Mouse (Mus musculus): ENCODE data around the gene Fam243.

Fam243 gene

DNA sequence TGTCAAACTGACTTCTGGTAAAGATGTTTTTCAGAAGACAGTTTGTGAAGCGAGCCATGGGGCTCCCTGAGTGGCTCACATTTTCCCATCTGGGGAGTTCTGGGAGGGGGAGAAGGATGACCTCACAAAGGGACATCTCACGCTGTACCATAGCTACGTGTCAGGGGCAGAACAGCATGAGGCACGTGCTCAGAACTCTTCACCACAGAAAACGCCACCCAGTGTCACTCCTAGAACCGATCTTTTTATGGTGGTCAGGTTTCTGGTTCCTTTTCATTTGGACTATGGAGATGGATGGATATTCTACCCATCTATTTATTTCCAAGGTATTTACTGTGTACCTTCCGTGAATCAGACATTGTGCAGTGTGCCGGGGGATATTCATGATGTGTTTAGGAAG lies at the start of gene Fam243:
TSS of gene Fam243 (minus strand) at position 101 of the 400 bp plus-strand sequence.
- no peak for DNase-seq (ENCODE audit: low spot score in 2 of 2)

DNA sequence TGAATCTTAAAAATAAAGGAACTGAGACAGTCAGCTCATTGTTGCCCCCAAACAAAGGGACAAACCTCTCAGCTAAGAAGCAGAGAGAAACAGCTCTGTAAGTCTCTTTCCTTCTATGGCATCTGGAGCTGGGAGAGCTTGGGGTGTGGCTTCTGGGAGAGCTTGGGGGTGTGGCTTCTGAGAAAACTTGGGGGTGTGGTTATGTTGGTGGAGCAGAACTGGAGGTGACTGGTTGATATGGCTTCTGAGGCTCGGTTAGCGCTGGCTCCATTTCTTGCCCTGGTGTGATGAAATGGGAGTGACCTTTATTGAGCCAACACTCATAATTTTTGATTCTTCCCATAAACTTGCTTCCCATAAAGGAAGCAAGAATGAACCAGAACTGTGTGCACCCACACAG lies 48.0 kb upstream of the Fam243 start:
- no peak for DNase-seq (ENCODE audit: low spot score in 2 of 2)

DNA sequence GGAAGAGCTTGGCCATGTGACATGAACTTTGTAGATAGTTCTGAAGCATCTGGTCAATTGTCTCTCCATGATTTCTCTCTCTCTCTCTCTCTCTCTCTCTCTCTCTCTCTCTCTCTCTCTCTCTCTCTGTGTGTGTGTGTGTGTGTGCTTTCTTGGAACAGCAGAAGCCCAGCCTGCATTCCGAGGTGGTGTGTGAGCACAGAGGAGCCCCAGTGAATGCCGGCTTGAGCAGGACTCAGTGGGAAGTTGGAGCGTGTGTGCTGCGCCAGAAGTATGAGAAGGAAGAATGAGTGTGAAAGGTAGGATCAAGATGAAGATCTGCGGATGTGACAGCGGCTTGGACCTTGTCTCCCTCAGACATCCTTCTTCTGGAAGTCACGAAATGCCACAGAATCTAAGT lies 44.2 kb upstream of the Fam243 start:
- no peak for DNase-seq (ENCODE audit: low spot score in 2 of 2)

DNA sequence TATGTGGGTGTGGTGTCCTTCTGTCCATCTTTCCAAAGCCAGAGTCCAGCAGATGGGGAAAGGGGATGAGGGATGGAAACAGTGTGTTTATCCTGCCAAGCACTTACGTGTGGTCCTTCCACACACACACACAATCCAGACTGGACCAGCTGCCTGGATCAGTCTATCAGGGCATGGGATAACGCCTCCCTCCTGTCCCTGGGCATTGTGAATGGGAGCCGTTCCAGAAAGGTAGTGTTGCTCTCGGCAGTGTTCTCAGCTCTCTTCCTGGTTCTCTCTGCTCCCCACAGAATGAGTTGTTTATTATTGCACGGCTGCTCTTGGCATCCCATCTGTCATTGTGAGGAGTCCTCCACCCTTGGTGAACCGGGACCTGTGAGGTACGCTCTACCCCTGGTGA lies 39.5 kb upstream of the Fam243 start:
- no peak for DNase-seq (ENCODE audit: low spot score in 2 of 2)

DNA sequence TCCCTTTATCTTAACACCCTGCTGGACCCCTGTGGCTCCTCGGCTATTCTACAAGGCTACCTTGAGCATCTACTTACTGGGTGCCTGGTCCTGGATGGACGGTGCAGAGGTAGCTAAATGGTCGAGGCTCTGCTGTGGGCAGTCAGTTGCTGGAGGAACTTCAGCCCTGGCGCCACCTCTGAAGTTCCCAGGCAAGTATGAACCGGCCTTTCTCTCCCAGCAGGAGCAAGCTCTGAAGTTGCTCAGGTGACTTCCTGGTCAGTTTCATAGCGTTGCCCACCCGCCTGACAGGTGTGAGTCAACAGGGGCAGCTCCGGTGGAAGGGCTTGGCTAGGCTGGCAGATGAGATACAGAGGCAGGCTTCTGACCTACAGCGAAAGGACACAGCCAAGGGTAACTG lies 38.0 kb upstream of the Fam243 start, which contains the start of gene Kcne1:
TSS of gene Kcne1 (minus strand) at position 240 of the 400 bp plus-strand sequence.
- no peak for DNase-seq (ENCODE audit: low spot score in 2 of 2)

DNA sequence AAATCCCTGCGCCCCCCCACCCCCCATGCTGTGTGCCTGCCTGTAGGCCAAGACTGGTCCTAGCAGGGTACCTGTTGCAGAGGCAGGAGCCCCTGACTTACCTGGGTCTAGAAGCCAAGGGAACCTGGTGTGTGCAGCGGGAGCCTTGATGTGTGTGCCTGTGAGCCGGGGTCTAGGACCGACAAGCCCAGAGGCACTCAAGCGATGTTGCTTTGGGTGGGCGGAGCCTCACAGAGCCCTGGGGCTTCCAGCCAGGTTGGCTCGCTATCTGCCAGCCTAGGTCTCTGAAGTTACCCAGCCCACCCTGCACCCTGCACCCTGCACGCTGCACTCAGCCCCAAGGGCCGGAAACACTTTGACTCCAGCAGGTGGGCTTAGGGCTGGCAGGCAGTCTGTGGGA lies 37.5 kb upstream of the Fam243 start:
- DNase-seq (ENCODE audit: low spot score in 2 of 2) = no peak

DNA sequence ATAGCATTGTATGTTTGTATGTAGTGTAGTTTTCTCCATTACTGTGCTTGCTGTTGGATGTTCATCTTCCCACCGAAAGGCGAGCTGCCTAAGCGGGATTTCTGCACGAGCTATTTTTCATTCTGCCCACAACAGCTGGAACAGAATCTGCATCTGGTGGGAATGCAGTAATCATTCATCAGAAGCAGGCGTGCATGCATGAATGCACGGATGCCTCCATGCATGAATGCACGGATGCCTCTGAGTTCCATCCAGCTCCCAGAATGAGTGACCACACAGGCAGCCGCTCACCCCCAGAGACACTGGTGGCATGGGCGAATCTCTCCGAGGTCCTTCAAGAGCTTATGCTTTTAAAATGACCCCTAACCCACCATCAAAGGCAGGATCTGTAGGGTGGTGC lies 36.3 kb upstream of the Fam243 start:
- no peak for DNase-seq (ENCODE audit: low spot score in 2 of 2)

DNA sequence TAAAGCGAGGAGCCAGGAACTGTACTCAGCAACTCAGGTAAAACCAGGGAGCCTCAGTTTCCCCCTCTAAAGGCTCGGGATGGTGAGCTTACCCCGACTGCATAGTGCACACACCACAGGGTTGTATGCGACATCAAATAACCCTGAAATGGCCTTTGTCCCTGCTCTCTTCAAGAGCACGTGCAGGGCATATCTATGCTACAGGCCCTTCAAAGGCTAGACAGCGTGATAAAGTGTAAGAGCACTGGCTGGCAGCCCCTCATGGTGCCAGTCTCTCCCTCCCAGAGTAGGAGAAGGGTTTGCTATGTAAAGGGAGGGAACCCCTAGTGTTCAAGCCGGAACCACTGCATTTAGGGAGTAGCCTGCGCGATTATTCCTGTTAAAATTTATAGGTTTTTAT lies 35.8 kb upstream of the Fam243 start:
- no peak for DNase-seq (ENCODE audit: low spot score in 2 of 2)

DNA sequence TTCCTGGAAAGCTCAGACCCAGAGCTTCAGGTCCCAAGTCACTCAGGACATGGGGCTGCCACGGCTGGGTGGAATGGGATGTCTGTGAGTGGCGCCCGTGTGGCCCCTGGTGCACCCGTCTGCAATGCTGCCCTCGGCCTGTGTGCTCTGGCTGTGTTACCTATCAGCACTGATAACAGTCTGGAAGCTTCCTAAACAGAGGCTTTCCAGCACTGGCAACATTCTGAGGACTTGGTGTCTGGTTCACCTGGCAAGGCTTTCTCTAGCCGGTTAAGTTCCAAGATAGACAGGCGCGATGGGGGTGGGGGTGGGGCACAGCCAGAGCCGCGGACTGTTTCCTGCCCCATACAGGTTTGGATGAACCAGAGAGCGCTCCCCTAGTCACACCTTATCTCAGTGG lies 34.7 kb upstream of the Fam243 start:
- no peak for DNase-seq (ENCODE audit: low spot score in 2 of 2)

DNA sequence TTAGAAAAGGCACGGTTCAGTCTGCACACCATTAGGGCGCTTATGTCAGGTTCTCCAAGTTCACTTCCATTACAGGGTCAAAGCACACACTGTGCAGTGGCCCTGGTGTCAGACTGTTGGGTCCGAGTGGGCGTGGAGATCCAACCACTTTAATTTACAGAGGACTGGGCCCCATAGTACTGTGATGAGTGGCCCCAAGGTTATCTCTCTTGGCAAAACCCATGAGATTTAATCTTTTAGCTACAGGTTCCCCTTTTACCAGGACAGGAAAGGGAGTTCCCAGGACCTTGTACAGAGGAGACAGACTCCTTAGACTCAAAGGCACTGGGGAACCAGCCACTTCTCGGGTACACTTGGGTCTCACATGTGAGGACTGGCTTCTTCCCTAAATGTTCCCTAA lies 34.1 kb upstream of the Fam243 start:
- no peak for DNase-seq (ENCODE audit: low spot score in 2 of 2)

DNA sequence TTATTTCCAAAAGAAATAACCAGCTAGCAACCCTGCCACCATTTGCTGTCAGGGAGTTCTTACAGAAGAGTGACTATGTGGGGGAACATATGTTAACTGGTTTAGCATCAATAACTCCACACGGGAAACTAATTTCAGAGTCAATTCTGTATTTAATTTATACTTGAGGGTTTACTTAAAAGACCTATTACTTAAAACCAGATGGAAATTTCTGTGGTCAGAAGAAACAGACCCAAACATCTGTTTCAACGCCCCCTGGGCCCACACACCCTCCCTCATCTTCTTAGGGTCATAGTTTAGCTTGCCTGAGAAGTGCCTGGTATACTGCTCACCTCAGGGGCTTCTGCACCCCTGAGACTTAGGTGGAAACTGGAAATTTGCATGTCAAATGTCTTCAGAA lies 32.7 kb upstream of the Fam243 start:
- no peak for DNase-seq (ENCODE audit: low spot score in 2 of 2)

DNA sequence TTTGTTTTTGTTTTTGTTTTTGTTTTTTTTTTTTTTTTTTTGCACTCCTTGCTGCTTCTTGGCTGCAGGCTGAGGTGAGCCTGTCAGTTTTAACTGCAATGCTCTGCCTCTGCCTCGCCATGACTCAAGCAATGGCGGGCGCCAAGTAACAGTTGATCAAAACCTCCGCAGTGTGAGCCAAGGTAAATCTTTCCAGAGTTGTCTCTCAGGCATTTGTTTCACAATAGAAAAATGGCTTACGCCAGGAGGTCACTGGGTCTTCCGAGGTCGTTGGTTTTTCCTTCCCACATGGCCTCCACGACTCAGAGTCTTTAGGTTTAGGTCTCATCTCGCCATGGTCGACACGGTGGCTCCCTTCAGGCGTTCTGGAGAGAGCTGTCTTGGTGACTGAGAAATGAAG lies 32.1 kb upstream of the Fam243 start:
- DNase-seq (ENCODE audit: low spot score in 2 of 2) = no peak

DNA sequence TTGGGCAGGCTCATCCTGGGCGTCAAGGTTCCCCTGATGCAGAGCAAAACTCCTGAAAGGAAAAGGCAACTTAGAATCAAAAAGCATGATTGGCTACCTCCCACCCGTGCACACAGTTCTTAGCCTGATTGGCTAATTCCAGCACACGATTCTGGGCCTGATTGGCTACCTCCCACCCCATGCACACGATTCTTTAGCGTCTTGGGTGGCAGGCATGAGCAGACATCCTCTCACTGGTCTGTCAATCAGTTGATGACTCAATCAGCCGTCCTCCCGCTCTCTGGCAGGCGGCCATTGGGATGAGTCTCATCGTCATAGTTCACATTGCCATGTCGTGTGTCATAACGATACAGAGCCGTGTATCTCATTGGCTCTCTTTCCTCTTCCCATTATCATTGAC lies 27.7 kb upstream of the Fam243 start:
- DNase-seq (ENCODE audit: low spot score in 2 of 2) = no peak

DNA sequence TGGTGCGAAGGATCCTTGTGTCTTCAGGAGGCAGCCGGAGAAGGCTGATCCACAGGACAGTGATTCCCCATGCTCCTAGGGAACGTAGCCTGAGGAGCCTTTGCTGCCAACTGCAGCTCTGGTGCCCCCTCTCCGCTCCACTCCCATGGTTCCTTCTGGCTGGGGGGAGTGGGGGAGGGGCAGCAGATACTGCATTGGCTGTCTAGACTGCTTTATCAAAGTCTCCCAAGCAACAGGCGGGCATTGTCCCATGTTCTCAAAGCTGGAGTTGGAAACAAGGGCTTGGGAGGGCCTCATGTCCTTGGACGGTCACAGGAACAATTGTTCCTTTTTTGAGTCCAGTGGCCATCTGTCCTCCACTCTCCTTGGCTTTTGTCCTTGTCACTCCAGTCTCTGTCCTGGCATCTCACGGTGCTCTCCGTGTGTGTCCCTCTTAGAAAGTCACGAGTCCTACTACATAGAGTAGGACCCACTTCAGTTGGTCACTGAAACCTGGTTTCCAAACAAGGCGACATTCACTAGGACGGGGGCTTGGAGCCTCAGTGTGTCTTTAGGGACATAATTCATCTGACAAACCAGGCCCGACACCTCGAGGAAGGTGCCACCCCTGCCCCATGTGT lies 25.2 kb upstream of the Fam243 start:
- DNase-seq (ENCODE audit: low spot score in 2 of 2) = no peak

DNA sequence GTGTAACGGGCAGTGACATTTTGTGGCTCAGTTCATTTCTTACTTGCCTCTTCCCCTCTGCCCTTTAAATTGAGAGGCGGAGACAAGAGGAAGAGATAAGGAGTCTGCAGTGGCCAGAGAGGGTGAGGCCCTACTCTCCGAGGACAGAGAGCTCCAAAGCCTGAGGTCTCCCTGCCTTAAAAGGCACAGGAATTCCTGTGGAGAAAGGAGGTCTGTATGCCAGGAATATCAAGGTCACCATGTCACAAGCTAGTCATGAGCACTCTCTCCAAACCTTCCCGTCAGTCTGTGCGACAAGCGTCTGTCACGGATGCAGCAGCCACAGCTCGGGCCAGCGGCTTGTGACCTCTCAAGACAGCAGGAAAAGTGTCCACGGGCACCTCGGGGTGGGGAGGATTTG lies 23.9 kb upstream of the Fam243 start:
- DNase-seq (ENCODE audit: low spot score in 2 of 2) = no peak

DNA sequence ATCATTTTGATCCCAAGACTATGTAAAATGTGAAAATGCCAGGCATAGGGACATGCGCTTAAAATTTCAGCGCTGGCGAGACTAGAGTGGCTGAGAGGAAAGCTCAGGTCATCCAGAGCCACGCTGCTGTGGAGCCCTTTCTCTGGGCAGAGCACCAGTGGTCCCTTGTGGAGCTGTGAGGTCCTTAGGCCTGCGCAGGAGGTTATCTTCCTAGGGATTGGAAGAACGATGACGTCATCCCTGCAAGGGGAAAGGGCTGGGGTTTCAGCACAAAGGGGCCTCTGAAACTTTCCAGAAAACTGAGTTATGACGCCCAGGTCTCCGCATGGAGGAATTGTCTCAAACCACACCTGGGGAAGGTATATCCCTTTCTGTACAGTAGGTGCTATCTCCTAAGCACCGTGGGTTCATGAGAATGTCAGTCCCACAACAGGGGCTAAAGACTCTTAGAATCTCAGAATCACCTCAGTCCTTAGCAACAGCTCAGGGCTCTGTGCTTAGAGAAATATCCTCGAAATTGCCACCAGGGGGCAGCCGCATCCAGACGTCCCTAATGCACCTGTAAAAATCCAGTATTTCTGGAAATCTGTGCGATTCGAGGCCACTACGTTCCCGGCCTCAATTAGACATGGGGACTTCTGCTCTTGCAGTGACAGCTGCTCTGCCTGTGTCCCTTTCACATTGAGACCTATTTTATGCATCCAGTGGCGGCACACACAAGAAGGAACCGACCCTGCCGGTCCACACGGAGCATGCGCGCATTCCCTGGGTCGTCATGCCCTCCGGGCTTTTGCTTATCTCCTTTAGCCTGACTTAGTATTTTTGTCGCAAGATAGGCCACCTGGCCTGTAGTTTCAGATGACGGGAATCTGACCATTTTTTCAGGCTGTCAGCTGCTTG lies 19.6 kb upstream of the Fam243 start:
- peak; percentile 42 to 63 for DNase-seq (ENCODE audit: low spot score in 2 of 2)

DNA sequence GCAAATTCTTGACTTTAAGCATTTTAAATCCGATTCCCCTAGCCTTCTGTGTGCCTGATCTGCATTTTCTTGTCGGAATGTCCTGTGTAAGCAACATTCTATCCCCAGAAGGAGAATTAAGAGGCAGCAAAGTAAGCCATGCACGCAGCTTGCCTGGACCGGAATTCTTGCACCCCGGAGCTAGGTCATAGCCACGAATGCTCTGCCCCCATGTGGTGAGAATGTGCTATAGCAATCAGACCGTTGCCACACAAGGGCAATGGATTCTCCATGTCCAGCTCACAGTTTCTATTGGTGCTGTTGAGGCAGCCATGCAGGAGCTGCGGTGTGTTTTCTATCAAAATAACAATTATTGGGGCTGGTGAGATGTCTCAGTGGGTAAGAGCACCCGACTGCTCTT lies 15.0 kb upstream of the Fam243 start:
- DNase-seq (ENCODE audit: low spot score in 2 of 2) = peak; percentile 51 to 69

DNA sequence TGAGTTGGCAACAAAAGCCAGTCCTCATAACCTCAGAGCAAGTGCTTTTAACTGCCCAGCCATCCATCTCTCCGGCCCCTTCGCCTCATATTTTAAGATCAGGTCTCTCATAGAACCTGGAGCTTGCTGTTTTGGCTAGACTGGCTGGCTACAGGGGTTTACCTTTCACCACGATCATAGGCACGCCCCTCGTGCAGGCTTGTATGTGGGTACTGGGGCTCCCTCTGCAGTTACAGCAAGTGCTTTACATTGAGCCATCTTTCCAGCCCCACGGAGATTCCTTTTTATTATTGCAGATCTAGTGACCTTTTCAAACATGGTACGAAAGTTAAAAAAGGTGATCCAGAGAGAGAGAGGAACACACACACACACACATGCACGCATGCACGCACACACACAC lies 13.4 kb upstream of the Fam243 start:
- no peak for DNase-seq (ENCODE audit: low spot score in 2 of 2)

DNA sequence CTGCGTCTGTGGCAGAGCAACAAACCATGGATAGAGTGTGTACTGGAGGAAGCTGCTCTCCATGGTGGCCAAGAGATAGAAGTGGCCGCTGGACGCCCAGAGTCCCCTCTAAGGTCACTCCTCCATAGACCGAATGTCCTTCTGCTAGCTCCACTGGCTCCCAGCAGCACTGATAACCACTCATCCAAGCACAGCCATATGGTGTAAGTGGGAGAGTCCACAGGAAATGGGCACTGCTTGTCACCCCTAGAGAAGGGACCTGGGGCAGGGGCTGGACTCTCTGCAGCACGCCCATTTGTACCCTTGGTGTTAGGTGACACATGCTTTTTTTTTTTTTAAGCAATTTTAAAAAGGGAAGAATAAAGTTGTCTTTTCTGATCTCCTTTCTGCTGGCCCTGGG lies 9.7 kb upstream of the Fam243 start:
- no peak for DNase-seq (ENCODE audit: low spot score in 2 of 2)

DNA sequence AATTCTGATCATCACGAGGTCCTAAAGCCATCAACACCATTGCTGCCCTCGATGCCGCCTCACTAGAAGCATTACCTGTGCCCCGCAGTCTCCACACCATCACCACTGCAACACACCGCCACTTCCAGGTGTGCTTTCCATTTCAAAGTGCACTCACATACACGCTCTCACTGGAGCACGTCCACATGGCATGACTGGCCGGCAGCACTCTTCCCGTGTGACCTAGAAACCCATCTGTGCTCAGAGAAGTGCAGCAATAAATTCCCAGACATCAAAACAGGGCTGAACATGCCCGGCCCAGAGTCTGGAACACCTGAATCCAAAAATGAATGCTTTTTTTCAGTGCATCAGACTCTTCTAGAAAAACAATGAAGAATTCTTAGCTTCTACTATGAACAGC lies 6.7 kb upstream of the Fam243 start:
- DNase-seq (ENCODE audit: low spot score in 2 of 2) = no peak

DNA sequence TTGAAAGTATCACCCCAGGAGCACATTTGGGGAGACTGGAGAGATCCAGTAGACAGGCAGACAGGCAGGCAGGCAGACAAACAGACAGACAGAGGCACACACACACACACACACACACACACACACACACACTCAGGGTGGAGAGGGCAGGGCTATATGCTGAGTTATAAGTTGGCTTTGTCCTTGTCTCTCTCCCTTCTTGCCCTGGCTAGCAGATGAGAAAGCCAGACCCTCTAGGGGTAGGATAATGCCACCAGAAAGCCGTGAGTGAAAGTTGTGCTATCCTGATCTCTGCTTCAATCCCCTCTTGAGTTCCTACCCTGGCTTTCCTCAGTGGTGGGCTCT lies 3.8 kb upstream of the Fam243 start:
- no peak for DNase-seq (ENCODE audit: low spot score in 2 of 2)

DNA sequence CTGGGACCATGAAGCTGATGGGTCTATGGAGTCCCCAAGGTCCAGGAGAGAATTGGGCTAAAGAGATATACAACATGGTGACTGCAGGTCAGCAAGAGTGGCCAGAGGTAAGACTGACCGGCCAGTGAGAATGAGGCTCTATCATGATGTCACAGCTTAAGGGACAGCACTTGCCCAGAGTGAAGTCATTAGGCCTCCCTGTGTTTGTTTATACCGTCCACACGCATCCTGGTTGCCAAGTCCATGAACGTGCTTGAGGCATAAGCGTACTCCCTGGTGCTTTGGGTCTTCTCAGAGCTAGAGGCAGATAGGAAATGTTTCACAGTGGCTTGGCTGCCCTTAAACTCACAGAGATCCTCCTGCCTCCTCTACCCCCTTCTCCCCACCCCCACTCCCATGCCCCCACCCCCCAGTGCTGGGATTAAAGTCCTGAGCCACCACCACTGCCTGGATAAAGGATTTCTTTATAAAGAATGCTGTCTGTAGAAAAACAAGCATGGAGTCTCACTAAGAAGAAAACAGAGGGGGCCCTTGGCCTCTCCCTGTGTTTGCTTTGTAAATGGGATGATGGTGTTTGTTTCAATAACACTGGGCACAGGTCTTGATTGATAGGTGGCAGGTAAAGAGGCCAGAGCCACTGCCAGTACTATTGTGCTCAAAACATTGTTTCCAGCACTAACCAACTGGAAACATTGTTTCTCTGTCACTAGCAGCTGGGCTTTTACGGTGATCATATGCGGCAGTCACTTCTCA lies 3.2 kb upstream of the Fam243 start:
- DNase-seq (ENCODE audit: low spot score in 2 of 2) = no peak

DNA sequence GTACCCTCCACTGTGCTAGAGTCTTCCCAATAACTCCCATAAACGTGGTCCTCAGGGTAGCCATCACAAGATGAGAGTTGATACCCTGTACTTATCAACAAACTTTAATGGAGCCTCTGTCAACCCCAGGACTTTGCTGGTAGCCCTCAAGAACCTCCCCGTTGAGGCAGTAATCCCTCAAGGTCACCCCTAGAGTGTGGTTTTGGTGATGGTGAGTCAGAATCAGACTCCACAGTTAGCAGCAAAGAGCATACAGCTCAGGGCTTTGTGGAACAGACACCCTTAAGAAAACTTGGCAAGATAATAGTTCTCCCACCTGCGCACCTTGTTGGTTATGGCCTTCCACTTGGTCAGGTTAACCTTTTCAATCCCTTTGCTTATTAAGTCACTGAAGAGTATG lies 880 bp downstream of the Fam243 start:
- DNase-seq (ENCODE audit: low spot score in 2 of 2) = no peak
